Mouse (Mus musculus): ENCODE measurements around the gene Vmn1r130.
"Not testable (repeated sequence)": the region's sequence is repeated elsewhere in the genome, so short reads cannot be mapped to it uniquely, and the experiment has no call there.

Vmn1r130 gene

DNA sequence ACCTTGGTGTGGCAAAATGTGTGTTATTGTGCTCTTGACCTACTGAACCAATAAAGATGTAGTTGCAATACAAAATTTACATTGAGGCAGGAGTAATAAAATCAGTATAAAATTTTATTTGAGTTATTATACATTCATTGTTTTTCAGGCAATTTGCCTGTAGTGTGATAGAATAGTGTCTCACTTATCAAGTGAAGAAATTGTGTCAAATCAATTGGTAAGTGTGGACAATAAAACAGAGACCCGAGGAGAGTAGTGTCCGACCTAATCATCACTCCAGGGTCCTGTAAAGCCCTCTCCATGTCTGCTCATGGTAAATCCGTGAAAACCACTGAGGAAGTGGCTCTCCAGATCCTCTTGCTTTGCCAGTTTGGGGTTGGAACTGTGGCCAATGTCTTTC lies at the start of gene Vmn1r130:
TSS of gene Vmn1r130 (plus strand) at position 301 of the 400 bp plus-strand sequence.
- in situ Hi-C loops (cut with MboI, MseI), result not testable (repeated sequence)

DNA sequence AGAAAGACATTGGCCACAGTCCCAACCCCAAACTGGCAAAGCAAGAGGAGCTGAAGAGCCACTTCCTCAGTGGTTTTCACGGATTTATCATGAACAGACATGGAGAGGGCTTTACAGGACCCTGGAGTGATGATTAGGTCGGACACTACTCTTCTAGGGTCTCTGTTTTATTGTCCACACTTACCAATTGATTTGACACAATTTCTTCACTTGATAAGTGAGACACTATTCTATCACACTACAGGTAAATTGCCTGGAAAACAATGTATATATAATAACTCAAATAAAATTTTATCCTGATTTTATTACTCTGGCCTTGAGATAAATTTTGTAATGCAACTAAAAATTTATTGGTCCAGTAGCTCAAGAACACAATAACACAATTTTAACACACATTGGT lies 34.4 kb downstream of the Vmn1r130 start, which contains the start of gene Vmn1r131:
TSS of gene Vmn1r131 (minus strand) at position 101 of the 400 bp plus-strand sequence.
- in situ Hi-C loops (cut with MboI, MseI), result not testable (repeated sequence)
